Mouse (Mus musculus) ES-E14 (cell line): Measurements from ENCODE around the gene Sec14l2.

ENCODE experiments used
- CHD2 ChIP-seq: IDR thresholded peaks from 2 replicates; pipeline ENCODE4 v1.6.1; 2014; ENCODE audit warnings: mild to moderate bottlenecking, low read depth, low read length, inconsistent platforms
- HCFC1 ChIP-seq: IDR thresholded peaks from 2 replicates; pipeline ENCODE4 v1.6.1; 2012; ENCODE audit warnings: low read length, inconsistent platforms, borderline replicate concordance; ENCODE audit not compliant: insufficient read depth
- MAFK ChIP-seq: IDR thresholded peaks from 2 replicates; pipeline ENCODE4 v1.6.1; 2014; ENCODE audit warnings: mild to moderate bottlenecking, low read depth, low read length, inconsistent platforms; ENCODE audit not compliant: insufficient read depth
- ZC3H11A ChIP-seq: IDR thresholded peaks from 2 replicates; pipeline ENCODE4 v1.6.1; 2012; ENCODE audit warnings: low read depth, mild to moderate bottlenecking, inconsistent platforms, low read length, borderline replicate concordance
- ZNF384 ChIP-seq: IDR thresholded peaks from 2 replicates; pipeline ENCODE4 v1.6.1; 2012; ENCODE audit warnings: low read depth, low read length, inconsistent platforms

GRCm38 (mm10) chr11:4122742-4123579 lies at the start of gene Sec14l2:
- TF ChIP-seq HCFC1 (no peak), ZNF384 (no peak), ZC3H11A (no peak), MAFK (no peak), CHD2 (no peak)
